Mouse (Mus musculus) T-helper 2 cell (primary cell): ENCODE data around the gene Catsper3.

Experiments
- in situ Hi-C: fragments of 300-600 bp; cut with MboI, MseI; formaldehyde crosslinking; loops from one replicate; pipeline ENCODE4 v1.15.1; 2025; ENCODE audit warnings: high pct_unique_total_duplicates

Catsper3 gene

DNA sequence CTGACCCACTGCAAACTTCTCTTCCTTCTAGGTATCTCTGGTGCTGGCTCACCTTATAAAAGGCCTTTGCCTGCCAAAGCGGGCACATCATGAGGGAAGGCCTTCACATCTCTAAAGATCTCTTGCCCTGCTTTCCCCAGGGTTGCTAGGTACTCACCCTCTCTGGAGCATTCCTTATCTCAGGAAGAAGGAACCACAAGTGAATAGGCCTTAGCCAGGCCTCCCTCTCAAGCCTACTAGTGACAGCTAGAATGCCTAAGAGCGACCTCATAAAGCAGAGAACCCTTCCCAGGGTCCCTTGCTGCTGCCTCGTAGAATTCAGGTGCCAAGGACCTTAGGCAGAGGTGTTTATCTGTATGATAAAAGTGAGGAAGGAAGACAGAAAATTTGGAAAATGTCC, at the start of gene Catsper3:
Gene Catsper3, plus strand, starts transcription at position 301 of the 400 bp plus-strand sequence.
- in situ Hi-C loops = no loop called here

DNA sequence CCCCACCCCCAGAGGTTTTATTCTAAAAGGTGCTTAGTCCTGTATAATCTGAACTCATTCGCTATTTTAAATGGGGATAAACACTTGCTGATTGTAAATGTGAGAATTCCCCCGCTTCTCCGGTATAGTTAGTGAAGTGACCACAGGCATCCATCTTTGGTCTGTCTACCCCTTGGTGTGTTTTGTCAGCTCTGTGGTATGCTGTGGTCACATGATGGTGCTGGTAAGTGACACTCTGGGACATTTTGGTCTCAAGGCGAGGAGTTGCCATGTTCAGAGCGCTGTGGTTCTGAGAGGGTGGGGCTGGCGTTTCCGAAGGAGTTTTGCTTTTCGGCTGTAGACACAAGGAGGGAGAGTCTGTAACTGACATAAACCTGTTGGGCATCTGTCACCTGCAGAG, 46.5 kb upstream of the Catsper3 start:
- in situ Hi-C loops = no loop called here

DNA sequence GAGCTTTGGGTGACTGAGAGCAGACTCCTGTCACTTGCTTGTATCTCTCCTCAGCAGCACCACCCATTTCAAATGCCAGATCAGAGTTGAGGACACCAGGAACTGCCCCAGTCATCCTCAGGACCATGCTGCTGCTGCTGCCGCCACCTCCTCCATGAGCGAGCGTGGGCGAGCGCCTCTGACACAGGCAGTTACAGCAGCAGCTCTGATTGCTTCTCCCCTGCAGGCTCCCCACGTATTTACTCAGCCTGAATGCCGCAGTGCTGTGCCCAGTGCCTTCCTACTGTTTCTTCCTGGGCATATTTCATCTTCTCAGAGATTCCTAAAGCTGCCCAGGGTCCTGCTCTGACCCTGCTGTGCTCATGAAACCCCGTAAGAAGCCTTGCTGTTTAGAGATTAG, 42.1 kb upstream of the Catsper3 start:
- in situ Hi-C loops = no loop called here

DNA sequence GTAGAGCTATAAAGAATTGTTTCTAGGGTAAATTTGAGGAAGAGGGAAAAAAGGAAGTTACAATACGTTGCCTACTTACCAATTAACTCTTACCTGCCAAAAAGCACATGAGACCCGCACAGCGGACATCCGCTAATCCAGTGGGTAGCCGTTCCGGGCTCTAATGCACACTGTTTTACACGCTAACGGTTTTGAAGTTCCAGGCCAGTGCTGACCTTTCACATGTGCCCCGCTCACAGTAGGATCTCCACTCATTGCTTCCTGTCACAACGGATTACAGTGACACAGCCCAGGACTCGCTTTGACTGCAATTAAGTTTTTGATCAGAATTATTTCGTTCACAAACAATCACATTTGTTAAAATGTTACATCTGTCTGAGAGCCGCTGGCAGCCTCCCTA, 30.0 kb upstream of the Catsper3 start:
- in situ Hi-C loops = no loop called here

DNA sequence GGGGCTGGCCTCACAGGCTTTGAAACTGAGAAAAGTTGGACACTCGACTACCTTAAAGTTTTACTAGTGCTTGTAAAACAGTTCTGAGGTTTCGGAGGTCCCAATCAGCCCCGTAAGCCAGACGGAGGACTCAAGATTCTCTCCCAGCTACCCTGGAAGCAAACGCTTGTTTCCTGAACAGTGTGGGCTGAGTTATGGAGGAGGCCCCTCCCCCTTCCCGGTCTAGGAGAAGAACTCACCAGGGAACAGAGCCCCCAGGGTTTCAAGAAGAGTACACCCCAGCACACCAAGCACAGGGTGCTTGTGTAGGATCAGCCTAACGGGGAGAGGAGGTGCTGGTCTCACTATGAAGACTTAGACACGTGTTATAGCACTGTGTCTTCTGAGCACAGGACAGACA, 27.6 kb upstream of the Catsper3 start:
- in situ Hi-C loops = no loop called here

DNA sequence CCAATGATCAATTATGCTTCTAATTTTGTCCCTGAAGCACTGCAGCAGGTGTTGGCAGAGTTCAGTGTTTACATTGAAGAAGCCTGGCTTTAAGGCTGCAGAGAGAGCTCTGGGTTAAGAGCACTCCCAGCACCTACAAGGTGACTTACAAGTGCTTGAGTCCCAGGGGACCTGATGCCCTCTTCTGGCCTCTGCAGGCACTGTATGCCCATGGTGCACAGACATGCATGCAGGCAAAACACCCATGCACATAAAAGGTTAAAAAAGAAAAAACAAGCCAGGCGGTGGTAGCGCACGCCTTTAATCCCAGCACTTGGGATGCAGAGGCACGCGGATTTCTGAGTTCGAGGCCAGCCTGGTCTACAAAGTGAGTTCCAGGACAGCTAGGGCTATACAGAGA, 26.7 kb upstream of the Catsper3 start:
- in situ Hi-C loops = no loop called here

DNA sequence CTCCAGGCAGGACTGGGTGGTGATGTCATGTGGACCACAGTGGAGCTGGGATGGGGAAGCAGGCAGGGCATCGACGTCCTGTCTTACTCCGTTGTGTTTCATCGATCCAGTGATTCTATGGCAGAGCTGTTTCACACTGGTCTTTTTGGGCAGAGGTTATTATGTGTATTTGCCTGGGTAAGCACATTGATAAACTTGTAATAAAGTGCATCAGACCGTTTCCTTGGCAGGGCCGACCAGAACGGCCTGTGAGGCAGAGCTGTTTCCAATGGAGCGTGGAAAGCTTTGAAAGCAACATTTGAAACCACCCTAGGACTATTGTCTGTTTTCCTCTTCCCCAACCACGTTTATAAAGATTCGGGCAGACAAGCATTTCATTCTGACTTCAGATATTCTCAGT, 23.8 kb upstream of the Catsper3 start:
- in situ Hi-C loops = no loop called here

DNA sequence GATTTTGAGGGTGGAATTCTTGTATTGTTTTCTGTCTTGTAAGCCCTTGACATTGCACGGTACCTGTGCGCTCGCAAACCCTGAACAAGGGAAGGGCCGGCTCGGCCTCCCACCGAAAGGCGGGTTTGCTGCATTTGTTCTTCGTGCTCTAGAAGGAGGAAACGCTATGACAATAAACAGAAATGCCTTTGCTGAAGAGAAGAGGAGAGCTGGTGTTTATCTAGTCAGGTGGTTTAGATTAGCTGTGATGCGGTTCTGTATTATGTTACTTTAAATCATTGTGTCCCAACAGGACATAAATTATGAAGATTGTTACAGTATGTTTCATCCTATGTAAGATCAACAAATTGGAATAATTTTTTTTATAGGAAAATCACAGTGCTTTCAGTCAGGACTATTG, 22.9 kb upstream of the Catsper3 start:
- in situ Hi-C loops = no loop called here

DNA sequence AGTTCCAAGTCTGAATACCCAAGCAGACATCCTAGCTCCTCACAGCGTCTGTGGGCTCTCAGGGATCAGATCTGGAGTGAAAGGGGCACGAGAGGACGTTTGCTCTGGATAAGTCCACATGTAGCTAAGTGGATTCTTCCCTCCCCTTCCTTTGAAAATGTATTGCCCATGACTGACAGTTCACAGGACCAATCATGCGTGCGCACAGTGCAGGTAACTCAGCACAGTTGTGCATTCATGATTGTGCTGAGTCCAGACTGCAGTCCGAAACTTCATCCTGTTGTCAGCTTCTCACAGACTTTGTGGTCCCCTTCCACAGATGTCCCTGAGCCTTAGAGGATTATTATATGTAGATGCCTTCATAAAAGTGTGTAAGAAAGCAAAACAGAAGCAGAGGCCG, 10.0 kb upstream of the Catsper3 start:
- in situ Hi-C loops = no loop called here

DNA sequence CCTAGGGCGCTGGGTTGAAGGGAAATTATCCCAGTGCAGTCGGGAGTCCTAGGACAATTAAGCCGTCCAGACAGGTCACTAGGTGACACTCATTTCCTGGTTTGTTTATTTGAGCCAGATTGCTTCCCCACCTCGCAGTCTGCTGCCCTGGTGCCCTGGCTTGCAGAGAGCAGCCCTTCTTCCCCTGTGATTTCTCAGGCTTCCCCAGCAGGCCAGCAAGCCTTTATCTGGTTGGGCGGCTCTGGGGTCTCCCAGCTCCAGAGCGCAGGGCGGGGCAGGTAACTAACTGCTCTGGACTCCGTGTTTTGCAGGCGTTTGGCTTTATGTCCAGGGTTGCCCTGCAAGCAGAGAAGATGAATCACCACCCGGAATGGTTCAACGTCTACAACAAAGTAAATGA, 9.3 kb upstream of the Catsper3 start:
- in situ Hi-C loops = no loop called here

DNA sequence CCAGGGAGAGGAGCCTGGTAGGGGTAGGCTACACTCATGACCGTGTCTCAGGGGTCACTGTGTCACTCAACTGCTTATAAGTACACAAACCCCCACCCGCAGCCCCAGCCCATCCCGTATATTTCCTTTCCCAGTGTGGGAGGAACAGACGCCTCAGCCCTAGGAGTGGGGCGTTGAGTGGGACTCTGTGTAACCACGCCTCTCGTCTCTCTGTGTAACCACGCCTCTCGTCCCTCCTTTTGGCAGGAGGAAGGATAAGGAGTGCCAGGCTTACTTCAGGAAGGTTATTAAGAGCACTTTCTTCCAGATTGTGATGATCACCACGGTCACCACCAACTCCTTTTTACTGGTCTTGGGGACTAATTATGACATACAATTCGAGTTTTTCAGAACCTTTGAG, 1.8 kb downstream of the Catsper3 start:
- in situ Hi-C loops = no loop called here

DNA sequence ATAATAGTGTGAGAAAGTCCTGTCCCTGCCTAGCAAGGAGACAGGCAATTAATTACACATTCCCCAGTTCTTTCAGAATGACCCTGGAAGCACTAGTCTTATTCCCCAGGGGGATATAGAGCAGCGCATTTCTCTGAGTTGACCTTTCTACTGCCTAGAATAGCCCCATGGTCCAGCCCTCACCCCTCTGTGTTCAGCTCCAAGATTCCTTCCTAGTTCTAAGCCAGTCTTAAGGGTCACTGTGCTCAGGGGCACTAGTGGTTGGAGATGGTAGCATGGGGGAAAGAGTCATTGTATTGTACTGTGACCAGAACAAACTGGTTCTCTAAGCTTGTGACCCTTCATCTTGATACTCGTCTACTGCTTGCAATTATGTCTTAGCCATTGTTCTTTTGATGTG, 16.9 kb downstream of the Catsper3 start:
- in situ Hi-C loops = no loop called here

DNA sequence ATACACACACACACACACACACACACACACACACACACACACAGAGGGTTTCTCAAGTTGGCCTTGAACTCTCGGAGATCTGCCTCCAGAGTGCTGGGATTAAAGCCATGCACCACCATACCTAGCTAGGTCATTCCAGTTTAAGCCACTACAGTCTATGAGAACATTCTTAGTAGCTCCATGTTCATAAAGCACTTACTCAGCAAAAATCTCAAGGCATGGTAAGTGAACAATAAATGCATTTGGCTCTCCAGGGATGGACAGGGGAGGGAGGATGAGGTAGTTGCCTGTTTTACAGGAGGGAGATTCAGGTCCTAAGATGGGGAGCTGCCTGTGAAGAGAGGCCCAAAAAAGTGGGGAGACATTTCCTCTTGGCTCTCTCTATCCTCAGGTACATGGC, 19.6 kb downstream of the Catsper3 start:
- in situ Hi-C loops = no loop called here

DNA sequence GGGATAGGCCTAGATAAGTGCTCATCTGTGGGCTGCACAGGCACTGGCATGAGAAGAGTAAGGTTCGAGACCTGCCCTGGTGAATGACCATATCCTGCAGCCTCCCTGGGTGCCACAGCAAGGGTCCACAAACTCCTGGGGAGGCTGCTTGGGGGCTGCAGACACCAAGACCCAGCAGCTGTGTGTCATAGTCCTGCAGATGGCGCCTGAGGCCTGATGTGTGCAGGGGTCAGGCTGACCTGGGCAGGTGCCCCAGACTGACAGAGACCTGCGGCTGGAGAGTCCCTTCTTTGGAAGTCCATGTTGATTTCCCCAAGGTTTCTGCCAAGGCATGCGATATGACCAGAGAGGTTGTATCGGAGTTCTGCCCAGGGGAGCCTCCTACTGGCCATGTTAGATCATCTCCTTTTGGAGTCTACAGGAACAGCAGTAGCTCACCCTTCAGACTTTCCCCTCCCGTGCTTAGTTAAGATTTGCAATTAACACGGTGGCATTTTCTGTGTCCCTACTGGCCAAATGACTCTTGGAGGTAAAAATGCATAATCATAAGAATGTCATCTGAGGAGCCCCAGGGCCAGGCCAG, 24.8 kb downstream of the Catsper3 start:
- in situ Hi-C loops = no loop called here

DNA sequence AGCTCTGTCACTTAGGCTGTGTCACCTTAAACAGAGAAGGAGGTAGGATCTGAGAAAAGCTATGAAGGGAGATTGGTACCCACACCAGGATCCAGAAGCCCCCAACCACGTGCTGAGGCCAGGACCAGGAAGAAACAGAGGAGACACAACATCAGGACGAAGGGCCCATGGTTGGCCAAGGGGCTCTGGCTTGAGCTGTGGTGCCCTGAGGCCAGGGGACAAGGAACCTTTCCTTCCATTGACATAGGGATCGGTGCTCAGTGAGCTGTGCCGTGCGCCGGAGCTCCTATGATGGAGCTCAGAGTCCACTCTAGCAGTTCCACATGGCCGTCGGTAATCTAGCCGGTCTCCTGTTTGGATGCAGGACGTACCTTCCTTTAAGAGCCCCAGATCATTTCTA, 25.3 kb downstream of the Catsper3 start:
- in situ Hi-C loops = loop anchor here (10.0 kb wide), 1 partner anchor 1385 kb away; no protein-coding TSS in a partner anchor

DNA sequence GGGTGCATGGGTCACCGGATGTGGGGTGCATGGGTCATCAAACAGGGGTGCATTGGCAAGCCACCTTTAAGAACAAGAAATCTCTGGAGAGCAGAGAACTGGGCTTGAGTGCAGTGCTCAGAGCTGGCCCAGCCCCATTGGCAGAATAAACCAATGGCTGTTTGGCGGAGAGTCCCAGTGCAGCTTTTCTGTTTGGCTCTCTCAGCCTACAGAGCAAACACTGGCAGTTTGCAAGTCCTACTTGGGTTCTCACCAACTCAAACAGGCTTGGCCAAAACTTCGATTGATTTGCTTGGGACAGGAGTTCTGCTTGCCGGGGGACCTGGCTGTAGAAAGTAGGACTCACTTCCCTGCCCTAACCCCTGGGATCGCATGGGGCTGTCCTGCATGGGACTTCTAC, 26.6 kb downstream of the Catsper3 start:
- in situ Hi-C loops = loop anchor here (10.0 kb wide), 1 partner anchor 1386 kb away; no protein-coding TSS in a partner anchor

DNA sequence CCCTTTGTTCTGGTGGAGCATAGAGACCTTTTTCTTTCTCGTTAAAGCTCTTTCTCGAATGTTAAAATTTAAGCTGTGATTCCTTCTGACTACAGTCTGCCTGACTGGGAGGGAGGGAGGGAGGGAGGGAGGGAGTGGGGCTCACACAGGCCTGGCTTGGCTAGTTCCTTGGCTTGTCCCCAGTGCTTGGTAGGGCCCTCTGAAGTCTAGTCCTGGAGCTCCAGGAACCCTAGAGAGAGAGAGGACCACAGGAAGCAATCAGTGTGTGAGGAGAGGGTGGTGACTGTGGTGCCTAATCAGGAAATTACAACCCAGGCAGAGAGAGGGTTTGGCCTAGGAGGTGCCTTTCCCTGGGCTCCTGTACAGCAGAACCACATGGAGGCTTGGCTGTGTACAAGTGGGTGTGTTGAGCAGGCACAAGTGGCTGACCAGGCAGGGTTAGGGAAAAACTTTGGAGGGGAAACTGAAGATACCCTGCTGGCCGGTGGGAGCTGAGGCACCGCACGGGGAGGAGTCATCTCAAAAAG, 29.2 kb downstream of the Catsper3 start:
- in situ Hi-C loops = loop anchor here (10.0 kb wide), 1 partner anchor 1389 kb away; no protein-coding TSS in a partner anchor

DNA sequence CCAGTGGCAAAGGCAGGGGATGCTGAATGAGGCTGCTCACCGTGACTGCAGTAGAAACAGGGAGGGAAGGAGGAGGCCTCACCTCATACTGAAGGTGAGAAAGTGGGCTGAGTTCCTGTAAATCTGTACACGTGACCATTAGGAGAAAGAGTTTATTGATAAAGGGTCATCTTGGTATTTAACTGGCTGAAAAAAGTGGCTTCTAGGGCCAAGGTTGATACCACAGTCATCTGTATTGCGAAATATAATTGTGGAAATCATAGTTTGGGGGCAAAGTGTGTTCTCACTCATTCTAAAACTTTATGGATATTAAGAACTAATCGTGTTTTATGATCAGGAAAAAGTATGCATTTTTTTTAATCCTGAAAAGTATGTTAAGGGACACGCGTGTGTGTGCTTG, 30.5 kb downstream of the Catsper3 start:
- in situ Hi-C loops = loop anchor here (10.0 kb wide), 1 partner anchor 1390 kb away; no protein-coding TSS in a partner anchor

DNA sequence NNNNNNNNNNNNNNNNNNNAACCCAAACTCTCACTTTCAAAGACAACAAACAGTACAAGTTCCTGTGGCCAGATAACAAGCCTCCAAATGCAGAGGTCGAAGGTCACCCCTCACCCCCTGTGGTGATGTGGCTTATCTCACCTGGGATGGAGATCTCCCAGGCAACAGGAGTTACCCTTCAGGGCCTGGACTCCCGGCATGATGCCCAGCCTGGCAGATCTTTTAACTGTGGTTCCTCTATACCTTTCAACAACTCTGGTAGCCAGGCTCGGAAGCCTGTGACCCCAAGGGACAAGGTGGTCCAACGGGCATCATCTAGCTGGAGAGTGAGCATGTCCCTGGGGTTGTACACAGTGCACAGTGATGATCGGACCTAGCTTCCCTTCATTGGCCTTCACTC, 38.1 kb downstream of the Catsper3 start:
- in situ Hi-C loops = no loop called here

DNA sequence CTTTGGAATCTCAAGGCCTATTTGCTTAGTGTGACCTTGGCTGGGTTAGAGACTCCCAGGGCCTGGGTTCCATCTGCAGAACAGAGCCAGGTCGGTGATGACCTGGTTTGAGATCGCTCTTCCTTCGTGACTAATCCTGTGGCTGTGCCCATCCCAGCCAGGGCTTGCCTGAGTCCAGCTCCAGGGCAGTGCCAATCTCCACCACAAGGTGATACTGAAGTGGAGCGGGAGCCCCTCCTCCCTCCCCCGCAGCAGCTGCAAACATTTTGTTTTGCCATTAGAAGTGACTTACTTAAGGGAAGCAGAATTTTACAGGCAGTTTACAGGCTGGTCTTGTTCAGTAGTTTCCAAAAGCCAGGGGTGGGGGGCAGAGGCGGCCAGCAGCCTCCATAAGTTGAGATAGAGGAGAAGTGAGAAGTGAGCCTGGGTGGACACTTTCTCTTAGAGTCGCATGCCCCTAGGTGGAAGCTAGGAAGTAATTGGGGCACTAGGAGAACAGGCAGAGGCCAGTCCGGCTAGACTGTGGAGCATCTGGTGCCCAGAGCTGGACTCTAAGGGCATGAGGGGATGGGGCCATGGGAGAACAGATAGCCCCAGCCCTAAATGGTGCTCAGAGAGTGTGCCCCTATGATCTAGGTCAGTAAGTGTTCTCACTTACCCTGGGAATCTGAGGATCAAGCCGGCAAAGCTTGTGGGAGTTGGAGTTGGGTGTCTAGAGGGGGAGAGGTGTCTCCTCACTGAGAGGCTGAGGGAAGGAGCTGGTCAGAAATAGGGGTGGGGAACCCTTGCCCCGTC, 40.0 kb downstream of the Catsper3 start:
- in situ Hi-C loops = no loop called here

DNA sequence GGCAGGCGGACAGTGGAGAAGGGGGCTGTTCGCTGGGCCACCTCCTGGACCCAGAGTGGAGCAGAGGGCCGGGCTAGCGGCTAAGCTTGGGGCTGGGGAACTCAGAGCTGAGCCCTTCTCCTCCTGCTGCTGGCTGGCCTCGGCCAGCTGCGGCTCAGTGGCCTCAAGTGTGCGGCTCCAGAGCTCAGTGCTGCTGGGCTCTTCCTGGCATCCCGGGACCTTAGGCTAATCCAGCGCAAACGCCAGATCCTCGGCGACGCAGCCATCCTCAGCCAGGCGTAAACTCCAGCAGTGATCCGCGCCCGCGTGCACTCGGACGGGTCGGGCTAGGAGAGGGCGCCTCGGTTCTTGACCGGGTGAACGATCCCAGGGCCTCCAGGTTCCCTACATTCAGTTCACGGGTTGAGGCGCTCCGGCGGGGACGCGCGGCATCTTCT, 40.9 kb downstream of the Catsper3 start:
- in situ Hi-C loops = no loop called here

DNA sequence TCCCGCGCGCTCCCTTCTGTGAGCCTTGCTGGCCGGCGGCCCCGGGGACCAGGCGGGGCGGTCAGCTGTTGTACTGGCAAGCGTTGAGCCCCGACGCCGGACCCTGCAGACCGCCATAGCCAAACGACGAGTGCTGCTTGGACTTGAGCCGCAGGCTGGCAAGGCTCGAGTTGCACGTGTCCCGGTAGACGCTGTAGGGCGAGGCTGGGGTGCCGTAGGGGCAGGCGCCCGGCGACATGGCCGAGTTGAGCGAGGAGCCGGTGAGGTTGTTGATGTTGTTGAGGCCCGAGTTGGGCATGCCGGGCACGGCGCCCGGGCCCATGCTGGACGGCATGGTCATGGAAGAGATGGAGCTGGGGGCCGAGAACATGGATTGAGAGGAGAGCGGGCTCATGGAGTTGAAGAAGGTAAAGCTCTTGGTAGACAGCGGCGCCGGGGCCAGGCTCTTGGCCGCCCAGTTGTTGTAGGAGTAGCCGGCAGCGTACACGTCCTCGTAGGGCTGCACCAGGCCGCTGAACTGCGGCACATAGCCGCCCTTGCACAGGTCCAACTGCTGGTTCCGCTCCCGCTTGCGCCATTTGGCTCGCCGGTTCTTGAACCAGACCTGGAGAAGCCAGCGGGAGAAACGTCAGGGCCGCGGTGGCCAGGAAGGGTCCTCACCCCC, 41.8 kb downstream of the Catsper3 start:
- in situ Hi-C loops = no loop called here
